Mouse (Mus musculus) midbrain, embryonic 13.5 days (tissue): ENCODE results near the gene Stab1. TPM values are rescaled to one million over a fixed set of nuclear protein-coding genes. Genes with fewer than 3 reads are reported as not detected.

Experiments
- ATAC-seq: fragments of 200-750 bp; cut with Nextera tagmentation; 2 replicates; pipeline ENCODE4 v1.8.0; 2017; ENCODE audit warnings: mild to moderate bottlenecking, moderate TSS enrichment, moderate library complexity
- H3K27ac ChIP-seq: fragments of 300-500 bp; sonication (generic); 2 replicates; pipeline ENCODE4 v1.5.1; 2015; ENCODE audit warnings: inconsistent platforms, mild to moderate bottlenecking, moderate library complexity
- H3K27me3 ChIP-seq: fragments of 300-500 bp; sonication (generic); 2 replicates; pipeline ENCODE4 v1.6.1; 2015; ENCODE audit warnings: mild to moderate bottlenecking, inconsistent platforms
- H3K36me3 ChIP-seq: fragments of 300-500 bp; sonication (generic); 2 replicates; pipeline ENCODE4 v1.6.1; 2015; ENCODE audit warnings: mild to moderate bottlenecking, inconsistent platforms
- H3K4me1 ChIP-seq: fragments of 300-500 bp; sonication (generic); replicated peaks from 2 replicates; pipeline ENCODE4 v1.6.1; 2015; ENCODE audit warnings: inconsistent platforms
- H3K4me2 ChIP-seq: fragments of 300-500 bp; sonication (generic); replicated peaks from 2 replicates; pipeline ENCODE4 v1.6.1; 2015; ENCODE audit warnings: moderate library complexity, mild to moderate bottlenecking, inconsistent platforms
- H3K4me3 ChIP-seq: fragments of 300-500 bp; sonication (generic); replicated peaks from 2 replicates; pipeline ENCODE4 v1.5.1; 2015; ENCODE audit warnings: mild to moderate bottlenecking, inconsistent platforms
- H3K9ac ChIP-seq: fragments of 300-500 bp; sonication (generic); replicated peaks from 2 replicates; pipeline ENCODE4 v1.6.1; 2015; ENCODE audit warnings: mild to moderate bottlenecking, inconsistent platforms
- H3K9me3 ChIP-seq: fragments of 300-500 bp; sonication (generic); 2 replicates; pipeline ENCODE4 v1.6.1; 2016; ENCODE audit warnings: mild to moderate bottlenecking, inconsistent platforms
- WGBS: fragments of 180-500 bp; shearing (Covaris S2); methylation state at CpG from one replicate; pipeline ENCODE4 v1.1.7; 2015; 5-methylcytosine and 5-hydroxymethylcytosine counted together
- polyA plus RNA-seq: library from polyadenylated mRNA; unstranded; fragments of >200 nt; fragmentation: Nextera tagmentation; extraction: Ambion mirVana; gene quantifications from 2 replicates; pipeline ENCODE4 v1.2.1, GENCODE M21; 2015

Stab1 gene
- polyA plus RNA-seq, 1 experiment from 2014 or later: 23.2 TPM

DNA sequence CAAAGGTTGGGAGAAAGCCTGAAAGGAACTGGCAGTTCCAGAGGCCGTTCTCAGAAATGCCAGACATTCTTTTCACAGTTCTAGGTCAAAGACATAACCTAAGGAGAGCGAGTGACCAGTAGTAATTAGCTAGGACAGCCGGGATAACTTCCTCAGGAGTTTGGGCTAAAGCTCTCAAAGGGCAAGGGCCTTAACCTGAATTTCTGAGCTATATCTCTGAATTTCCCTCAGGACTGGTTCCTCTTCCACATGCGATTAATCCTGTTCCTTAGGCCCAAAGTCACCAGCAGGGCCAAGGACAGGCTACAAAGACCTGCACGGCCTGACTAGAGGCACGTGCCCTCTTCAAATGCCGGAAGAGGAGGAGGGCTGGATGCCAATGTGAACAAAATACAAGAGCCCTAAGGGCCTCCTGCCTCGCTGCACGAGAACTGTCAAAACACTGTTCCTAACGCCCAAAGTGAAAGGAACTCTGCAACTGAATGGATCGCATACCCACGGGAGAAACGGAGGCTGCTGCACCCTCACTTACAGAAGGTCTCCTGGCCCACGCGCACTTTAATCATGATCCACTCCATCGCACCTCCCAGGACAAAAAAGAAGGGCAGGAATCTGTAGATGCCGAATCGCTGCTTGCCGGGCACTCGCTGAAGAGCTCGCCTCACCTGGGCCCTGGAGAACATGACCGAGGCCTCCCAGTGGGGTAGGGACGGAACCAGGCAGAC, 40.2 kb downstream of the Stab1 start:
- peak overlapping the region; percentile 93 for H3K4me2 ChIP-seq
- peak; percentile 3 for ATAC-seq
- peaks cover 5% of the 10 kb centered on the region for H3K36me3 ChIP-seq
- peak overlapping the region; percentile 75 for H3K4me3 ChIP-seq
- peak overlapping the region; percentile 78 for H3K9ac ChIP-seq
- H3K27ac ChIP-seq: peak overlapping the region; percentile 83
- 3% methylated on average over 23 of the region's 23 CpGs for WGBS
- no peaks in the 10 kb centered on the region for H3K27me3 ChIP-seq
- H3K9me3 ChIP-seq: no peaks in the 10 kb centered on the region
- peaks cover 62% of the 10 kb centered on the region for H3K4me1 ChIP-seq

DNA sequence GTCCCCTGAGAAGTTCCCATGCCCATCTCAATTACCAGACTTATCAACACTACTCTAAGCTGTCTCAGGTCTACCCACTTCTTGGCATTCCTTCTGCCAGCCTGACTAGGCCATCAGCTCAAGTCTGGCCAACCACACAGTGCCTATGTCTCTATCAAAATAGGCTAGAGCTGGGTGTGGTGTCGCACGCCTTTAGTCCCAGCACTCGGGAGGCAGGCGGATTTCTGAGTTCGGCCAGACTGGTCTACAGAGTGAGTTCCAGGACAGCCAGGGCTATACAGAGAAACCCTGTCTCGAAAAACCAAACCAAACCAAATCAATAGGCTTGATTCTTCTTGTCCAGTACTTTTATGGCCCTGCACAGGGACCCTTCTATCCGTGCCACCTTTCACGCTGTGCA, 41.6 kb downstream of the Stab1 start:
- Histone ChIP-seq H3K27ac (no peak overlapping the region), H3K9me3 (no peaks in the 10 kb centered on the region), H3K4me2 (peak overlapping the region; percentile 41; the same call in 1 of the 2 replicates), H3K4me3 (no peak overlapping the region), H3K27me3 (no peaks in the 10 kb centered on the region), H3K4me1 (peaks cover 48% of the 10 kb centered on the region), H3K9ac (no peak overlapping the region), H3K36me3 (peaks cover 11% of the 10 kb centered on the region)
- 96% methylated on average over 8 of the region's 8 CpGs for WGBS
- ATAC-seq: no peak

DNA sequence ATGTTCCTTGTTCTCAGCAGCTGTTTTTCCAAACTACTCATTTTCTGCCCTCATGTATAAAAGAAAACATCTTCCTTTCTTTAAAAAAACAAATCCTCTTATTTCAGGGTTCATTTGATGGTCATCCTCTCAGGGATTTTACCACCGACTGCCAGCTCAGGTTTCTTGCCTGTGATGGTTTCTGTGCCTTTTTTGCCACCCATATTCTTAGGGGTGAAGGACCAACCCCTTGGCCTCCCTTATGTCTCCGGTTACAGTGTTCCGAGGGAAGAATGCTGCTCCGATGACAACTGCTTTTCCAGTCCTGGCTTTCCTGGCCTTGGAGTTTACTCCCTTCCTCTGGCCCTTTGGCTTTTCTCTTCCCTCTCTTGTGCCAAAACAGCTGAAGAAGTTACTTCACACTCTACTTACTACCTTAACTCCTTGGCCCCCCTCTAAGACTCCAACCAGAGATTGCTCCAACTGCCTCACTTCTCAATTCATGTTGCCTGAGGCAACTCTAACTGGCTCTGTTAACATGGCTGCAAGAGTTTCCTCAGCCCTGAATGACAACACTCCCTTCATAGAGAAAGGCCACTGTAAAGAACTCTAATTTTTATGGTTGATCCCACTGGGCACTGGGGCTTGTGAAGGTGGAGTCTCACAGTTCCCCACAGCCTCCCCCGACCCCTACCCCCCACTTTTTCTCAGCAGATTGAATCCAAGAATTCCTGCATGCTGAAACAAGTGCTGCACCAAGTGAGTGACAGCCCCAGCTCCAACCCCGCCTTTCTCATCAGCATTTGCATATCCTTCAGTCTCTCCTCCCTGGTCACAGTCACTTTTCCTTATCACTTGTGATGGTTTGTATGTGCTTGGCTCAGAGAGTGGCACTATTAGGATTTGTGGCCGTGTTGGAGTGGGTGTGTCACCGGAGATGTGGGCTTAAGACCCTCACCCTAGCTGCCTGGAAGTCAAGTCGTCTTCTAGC, 43.0 kb downstream of the Stab1 start:
- Histone ChIP-seq H3K27ac (no peak overlapping the region), H3K9ac (no peak overlapping the region; the same call in 1 of the 2 replicates), H3K4me2 (no peak overlapping the region)

DNA sequence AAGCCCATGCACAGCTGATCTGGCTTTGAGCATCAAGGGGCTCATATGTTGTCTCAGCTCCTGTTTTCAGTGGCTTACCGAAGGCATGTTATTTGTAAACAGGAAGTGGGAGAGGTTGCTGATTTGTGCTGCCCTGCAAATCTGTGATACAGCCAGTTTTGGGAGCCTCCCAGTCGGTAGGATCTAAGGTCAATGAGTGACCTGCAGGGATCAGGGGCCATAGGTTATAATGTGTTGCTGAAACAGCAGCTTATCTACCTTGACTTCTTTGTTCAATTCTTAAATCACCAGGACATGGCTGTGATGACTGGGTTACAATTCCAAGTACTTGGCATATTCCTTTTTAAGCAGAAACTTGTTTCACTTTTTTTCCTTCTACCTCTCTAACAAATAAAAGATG, 52.9 kb downstream of the Stab1 start:
- WGBS: 85% methylated on average over 2 of the region's 2 CpGs
- Histone ChIP-seq H3K9me3 (no peaks in the 10 kb centered on the region), H3K4me3 (no peak overlapping the region), H3K9ac (no peak overlapping the region), H3K27ac (no peak overlapping the region), H3K4me2 (no peak overlapping the region), H3K36me3 (peaks cover 75% of the 10 kb centered on the region), H3K4me1 (no peaks in the 10 kb centered on the region), H3K27me3 (no peaks in the 10 kb centered on the region)
- no peak for ATAC-seq

More for the DNA sequence above, 43.0 kb downstream of the Stab1 start:
- Histone ChIP-seq H3K4me1 (peaks cover 42% of the 10 kb centered on the region), H3K9me3 (no peaks in the 10 kb centered on the region), H3K36me3 (peaks cover 21% of the 10 kb centered on the region), H3K27me3 (no peaks in the 10 kb centered on the region), H3K4me3 (no peak overlapping the region)
- WGBS: 72% methylated on average over 9 of the region's 9 CpGs
- no peak for ATAC-seq

DNA sequence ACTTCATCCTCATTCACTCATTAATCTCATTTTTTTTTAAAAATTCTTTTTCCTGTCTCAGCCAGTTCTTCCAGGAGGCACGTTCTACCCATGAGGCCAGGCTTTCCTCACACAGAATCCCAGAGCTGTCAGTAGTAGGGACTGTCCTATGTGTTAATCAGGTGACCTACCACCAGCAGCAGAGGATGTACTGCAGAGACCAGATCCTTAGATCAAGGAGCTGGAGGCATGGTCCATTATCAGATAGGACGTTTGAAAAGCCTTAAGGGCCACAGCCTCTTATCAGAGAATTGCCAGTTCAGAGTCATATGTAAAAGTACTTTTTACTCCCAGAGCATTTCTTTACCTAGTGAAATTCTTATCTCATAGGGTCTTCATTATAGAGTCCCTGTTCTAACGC, 54.4 kb downstream of the Stab1 start:
- Histone ChIP-seq H3K27ac (no peak overlapping the region), H3K27me3 (no peaks in the 10 kb centered on the region), H3K4me1 (no peaks in the 10 kb centered on the region), H3K4me2 (no peak overlapping the region), H3K9ac (no peak overlapping the region), H3K9me3 (no peaks in the 10 kb centered on the region), H3K4me3 (no peak overlapping the region), H3K36me3 (peaks cover 79% of the 10 kb centered on the region)
- WGBS: 88% methylated on average over 3 of the region's 3 CpGs
- no peak for ATAC-seq

DNA sequence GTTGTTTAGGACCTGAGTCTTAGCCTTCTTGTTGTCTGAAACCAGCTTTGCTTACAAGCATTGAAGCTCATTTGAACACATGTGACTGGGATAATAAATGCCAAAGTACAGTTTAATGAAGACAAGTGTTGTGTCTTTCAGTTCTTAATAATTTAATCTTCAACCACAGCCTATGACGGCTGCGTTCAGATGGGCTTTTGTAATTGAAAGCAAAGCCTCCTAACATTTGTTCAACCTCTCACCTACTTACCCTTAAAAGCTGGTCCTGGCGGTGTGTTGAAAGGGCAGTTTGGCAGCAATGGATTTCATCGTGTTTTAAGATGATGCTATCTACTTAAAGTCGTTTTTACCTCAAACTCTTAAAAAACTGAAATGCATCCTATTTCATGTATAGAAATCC, 56.3 kb downstream of the Stab1 start:
- WGBS: 91% methylated on average over 5 of the region's 5 CpGs
- no peak overlapping the region for H3K4me2 ChIP-seq
- H3K9me3 ChIP-seq: no peaks in the 10 kb centered on the region
- no peaks in the 10 kb centered on the region for H3K4me1 ChIP-seq
- H3K9ac ChIP-seq: no peak overlapping the region
- no peak overlapping the region for H3K27ac ChIP-seq
- no peak for ATAC-seq
- peaks cover 82% of the 10 kb centered on the region for H3K36me3 ChIP-seq
- H3K4me3 ChIP-seq: no peak overlapping the region
- H3K27me3 ChIP-seq: no peaks in the 10 kb centered on the region

DNA sequence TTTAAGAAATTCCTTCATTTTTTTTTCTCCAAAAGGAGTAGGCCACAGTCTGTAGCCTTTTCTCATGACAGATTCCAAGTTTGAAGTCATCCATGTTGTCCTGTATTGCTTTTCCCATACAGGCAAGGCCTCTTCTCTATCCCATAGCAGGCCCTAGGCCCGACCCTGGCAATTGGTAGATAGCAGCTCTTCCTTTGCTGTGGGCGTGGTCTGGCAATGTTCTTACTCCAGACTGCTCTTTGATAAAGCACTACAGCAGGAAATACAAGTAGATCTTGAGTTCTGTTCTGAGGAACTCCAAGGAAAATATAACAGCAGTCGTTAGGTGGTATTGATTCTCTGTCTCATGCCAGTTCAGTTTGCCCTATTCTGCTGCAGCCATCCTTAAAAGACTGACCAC, 57.8 kb downstream of the Stab1 start:
- H3K4me2 ChIP-seq: no peak overlapping the region
- no peak overlapping the region for H3K4me3 ChIP-seq
- WGBS: 90% methylated on average over 3 of the region's 3 CpGs
- no peak overlapping the region for H3K9ac ChIP-seq
- no peak for ATAC-seq
- H3K27me3 ChIP-seq: no peaks in the 10 kb centered on the region
- no peaks in the 10 kb centered on the region for H3K4me1 ChIP-seq
- no peak overlapping the region for H3K27ac ChIP-seq
- H3K9me3 ChIP-seq: no peaks in the 10 kb centered on the region
- peaks cover 83% of the 10 kb centered on the region for H3K36me3 ChIP-seq

DNA sequence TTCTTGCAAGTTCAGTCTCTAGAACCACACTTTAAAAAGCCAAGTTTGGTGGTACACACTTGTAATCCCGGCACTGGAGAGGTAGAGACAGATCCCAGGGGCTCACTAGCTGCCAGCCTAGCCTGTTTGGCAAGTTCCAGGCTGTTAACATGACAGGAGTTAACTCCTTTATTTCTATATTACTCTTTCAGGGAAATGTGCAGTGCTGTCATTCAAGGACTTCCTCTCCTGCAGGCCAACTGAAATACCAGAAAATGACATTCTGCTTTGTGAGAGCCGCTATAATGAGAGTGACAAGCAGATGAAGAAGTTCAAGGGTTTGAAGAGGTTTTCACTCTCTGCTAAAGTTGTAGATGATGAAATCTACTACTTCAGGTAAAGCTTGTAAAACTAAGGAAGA, 63.3 kb downstream of the Stab1 start:
- no peaks in the 10 kb centered on the region for H3K4me1 ChIP-seq
- no peak overlapping the region for H3K27ac ChIP-seq
- no peak for ATAC-seq
- no peak overlapping the region for H3K4me2 ChIP-seq
- no peak overlapping the region for H3K9ac ChIP-seq
- peaks cover 66% of the 10 kb centered on the region for H3K36me3 ChIP-seq
- no peak overlapping the region for H3K4me3 ChIP-seq
- H3K27me3 ChIP-seq: no peaks in the 10 kb centered on the region
- no peaks in the 10 kb centered on the region for H3K9me3 ChIP-seq
- 98% methylated on average over 2 of the region's 2 CpGs for WGBS

DNA sequence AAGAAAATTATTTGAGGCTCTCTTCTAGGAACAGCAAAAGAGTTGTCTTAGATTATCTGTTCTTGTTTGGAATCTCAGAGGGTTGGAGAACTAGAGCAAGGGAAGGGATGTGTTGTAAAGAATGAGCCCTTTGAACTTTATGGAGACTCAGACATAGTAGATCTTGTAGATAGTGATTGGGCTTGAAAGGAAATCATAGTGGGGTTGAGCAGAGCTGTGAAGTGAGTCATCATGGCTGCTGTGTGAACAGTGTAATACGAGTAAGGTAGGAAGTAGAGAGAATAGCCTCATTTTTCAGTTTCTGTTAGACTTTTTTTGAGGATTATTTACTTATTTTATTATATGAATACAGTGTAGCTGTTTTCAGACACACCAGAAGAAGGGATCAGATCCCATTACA, 78.5 kb downstream of the Stab1 start:
- Histone ChIP-seq H3K4me2 (no peak overlapping the region), H3K27me3 (no peaks in the 10 kb centered on the region), H3K27ac (no peak overlapping the region), H3K9ac (no peak overlapping the region), H3K4me3 (no peak overlapping the region), H3K9me3 (no peaks in the 10 kb centered on the region), H3K36me3 (peaks cover 84% of the 10 kb centered on the region), H3K4me1 (no peaks in the 10 kb centered on the region)
- 100% methylated on average over 1 of the region's 1 CpGs for WGBS
- ATAC-seq: no peak

Other genes with a start within 250 kb of the Stab1 start
- 0.21 and 0.42 TPM in 2 replicates for gene Itih3, start 244.9 kb downstream of the Stab1 start, polyA plus RNA-seq
- not detected in 2 replicates for gene Itih1, start 225.4 kb downstream of the Stab1 start, polyA plus RNA-seq
- 20.0 and 20.3 TPM in 2 replicates for gene Nek4, start 217.3 kb downstream of the Stab1 start, polyA plus RNA-seq
- 58.5 and 60.1 TPM in 2 replicates for gene Glt8d1, start 167.2 kb downstream of the Stab1 start, polyA plus RNA-seq
- gene Spcs1, start 167.0 kb downstream of the Stab1 start, polyA plus RNA-seq: 293 and 296 TPM in 2 replicates
- 175 and 181 TPM in 2 replicates for gene Pbrm1, start 149.5 kb downstream of the Stab1 start, polyA plus RNA-seq
- 54.6 and 57.1 TPM in 2 replicates for gene Gnl3, start 149.5 kb downstream of the Stab1 start, polyA plus RNA-seq
- gene Smim4, start 39.7 kb downstream of the Stab1 start, polyA plus RNA-seq: 75.8 and 78.8 TPM in 2 replicates
- 280 and 317 TPM in 2 replicates for gene Nt5dc2, start 37.6 kb downstream of the Stab1 start, polyA plus RNA-seq
- 1.1 and 1.9 TPM in 2 replicates for gene Tnnc1, start 39.7 kb upstream of the Stab1 start, polyA plus RNA-seq
- gene Nisch, start 48.3 kb upstream of the Stab1 start, polyA plus RNA-seq: 354 and 385 TPM in 2 replicates
- 0.76 and 0.83 TPM in 2 replicates for gene Sema3g, start 49.2 kb upstream of the Stab1 start, polyA plus RNA-seq
- gene Phf7, start 82.7 kb upstream of the Stab1 start, polyA plus RNA-seq: 12.7 and 13.2 TPM in 2 replicates
- 127 and 133 TPM in 2 replicates for gene Bap1, start 82.8 kb upstream of the Stab1 start, polyA plus RNA-seq
- gene Dnah1, start 155.3 kb upstream of the Stab1 start, polyA plus RNA-seq: 5.0 and 5.3 TPM in 2 replicates
- 66.3 and 69.7 TPM in 2 replicates for gene Capn7, start 168.0 kb upstream of the Stab1 start, polyA plus RNA-seq